Mouse (Mus musculus) heart, postnatal 14 days (tissue): Measurements from ENCODE around the gene Mustn1. TPM values are rescaled to one million over a fixed set of nuclear protein-coding genes. Genes with fewer than 3 reads are reported as not detected.

ENCODE experiments used
- DNase-seq, 2 experiments: peaks; one replicate each; pipeline ENCODE4 v3.0.0; 2021 to 2022
- intact Hi-C: fragments of 180-260 bp; cut with DNase I; formaldehyde crosslinking; loops from one replicate; pipeline ENCODE4 v1.15.1; 2025
- total RNA-seq, 2 experiments: library from RNA; stranded (reverse); gene quantifications; 2 replicates each; pipeline ENCODE4 v1.2.3; 2021

Mustn1 gene
- total RNA-seq, 2 experiments from 2014 or later = 10.7 to 13.5 TPM

DNA sequence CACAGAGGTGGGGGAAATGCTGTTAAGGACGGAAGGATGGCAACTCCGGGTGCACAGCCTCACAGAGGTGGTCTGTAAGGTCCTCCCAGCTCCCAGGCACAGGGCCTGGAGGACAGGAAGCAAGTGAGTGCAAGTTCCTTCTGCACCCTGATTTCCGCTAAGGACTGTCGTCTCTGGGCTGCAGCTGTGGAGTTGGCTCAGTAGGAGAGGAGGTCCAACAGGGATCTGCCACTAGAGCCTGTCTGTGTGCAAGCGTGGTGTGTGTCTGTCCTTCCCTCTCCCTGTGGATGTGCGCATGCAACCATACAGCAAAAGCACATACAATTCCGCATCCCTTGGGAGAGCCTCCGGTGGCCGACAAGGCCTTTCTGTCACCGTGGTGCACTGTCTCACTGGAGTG is 2.5 kb upstream of the Mustn1 start:
- DNase-seq = peak in 1 of 2 experiments; percentile 24

GRCm38 (mm10) chr14:30877827-30878226 is 1.2 kb upstream of the Mustn1 start:
- DNase-seq = no peak
- intact Hi-C loops = no loop called here

More for the DNA sequence above, 2.5 kb upstream of the Mustn1 start:
- intact Hi-C loops = no loop called here

DNA sequence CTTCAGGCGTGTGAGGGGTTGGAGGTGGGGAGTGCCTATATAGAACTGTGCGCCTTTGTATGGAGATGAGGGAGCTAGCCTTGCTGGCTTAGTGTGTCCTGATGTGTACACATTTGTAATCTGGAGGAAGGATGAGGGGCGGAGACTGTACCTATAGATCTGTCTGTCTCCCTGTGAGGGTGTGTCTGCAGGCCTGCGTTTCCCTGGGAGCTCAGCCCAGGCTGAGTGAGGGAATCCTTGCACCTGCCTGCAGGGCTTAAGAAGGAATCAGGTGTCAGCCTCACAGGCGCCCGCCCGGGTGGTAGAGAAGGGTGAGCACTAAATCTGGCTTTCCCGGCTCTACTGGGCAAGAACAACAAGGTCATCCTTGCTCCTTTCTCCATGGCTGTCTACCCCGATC is 794 bp downstream of the Mustn1 start:
- DNase-seq = no peak
- intact Hi-C loops = loop anchor here (5.0 kb wide), 1 partner anchor 182 kb away; no protein-coding TSS in a partner anchor

DNA sequence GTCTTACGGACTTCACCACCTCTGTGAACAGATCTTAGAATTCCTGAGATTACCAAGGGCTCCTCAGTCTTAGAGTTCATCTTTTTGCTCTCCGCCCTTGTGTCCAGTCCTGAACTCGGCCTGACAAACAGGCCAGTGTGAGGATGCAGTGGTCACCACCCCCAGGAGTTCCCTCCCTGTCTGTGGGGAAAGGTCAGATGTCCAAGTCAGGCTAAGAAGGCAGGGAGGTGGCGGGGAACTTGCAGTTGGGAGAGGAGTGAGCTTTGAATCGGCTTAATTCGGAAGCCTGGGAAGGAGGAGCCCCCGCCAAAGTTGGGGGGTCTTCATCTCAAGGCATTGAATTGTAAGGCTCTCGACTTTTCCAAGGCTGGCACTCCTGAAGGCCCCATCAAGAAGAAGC is 1.3 kb downstream of the Mustn1 start:
- intact Hi-C loops = loop anchor here (5.0 kb wide), 1 partner anchor 183 kb away; no protein-coding TSS in a partner anchor
- no peak for DNase-seq

DNA sequence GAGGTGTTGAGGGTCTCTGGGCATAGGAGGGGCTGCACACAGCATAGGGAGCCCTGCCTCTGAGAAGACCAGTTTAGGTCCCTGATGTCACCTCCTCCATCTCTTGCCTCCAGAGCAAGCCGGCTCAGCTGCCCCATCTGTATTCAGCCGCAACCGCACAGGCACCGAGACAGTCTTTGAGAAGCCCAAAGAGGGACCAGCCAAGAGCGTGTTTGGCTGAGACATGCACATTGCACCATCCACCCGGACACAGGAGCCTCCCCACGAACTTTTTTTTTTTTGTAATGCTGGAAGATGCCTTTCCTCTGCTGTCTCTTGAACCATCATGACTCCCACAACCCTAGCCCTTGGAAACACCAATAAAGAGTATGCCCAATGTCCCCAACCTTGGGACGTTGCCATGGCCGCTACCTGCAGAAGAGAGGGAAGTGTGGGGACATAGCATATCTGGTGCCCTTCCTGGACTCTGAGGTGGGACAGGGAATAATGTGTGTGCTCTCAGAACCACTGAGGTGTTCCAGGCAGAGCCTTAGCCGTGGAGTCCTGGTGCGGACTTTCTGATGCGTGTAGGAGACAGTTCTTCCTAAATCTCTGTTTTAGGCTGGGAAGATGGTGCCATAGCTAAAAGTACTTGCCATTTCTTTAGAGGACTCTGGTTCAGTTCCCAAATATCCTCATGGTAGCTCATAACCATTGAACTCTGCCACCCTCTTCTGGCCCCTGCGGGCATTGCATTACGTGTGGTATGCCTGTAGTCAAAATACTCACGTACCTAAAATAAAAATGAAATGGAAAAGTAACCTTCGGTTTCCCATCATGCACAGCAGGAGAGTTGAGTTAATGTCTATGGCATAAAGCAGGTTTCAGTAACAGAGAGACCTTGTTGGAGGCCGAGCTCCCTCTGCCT is 2.1 kb downstream of the Mustn1 start:
- DNase-seq = peak; percentile 72 to 81
- intact Hi-C loops = loop anchor here (1.0 to 5.0 kb wide), 2 partner anchors 14 to 184 kb away; no protein-coding TSS in a partner anchor

- no peak for DNase-seq
- intact Hi-C loops = loop anchor here (1.0 to 5.0 kb wide), 2 partner anchors 14 to 184 kb away; no protein-coding TSS in a partner anchor
Measured at GRCm38 (mm10) chr14:30881718-30882108, 2.7 kb downstream of the Mustn1 start.

DNA sequence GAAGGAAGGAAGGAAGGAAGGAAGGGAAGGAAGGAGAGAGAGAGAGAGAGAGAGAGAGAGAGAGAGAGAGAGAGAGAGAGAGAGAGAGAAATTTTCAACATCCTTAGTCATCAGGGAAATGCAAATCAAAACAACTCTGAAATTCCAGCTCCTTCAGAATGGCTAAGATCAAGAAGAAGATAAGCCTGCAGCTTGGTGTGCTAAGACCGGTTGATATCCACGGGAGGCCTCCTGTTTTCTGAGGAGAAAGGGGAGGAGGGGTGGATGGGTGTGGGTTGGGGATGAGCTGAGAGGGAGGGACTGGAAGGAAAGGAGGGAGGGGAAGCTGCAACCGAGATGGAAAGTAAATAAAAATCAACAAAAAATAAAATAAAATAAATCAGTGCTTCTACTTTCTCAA is 6.3 kb downstream of the Mustn1 start:
- no peak for DNase-seq
- intact Hi-C loops = loop anchor here (5.0 kb wide), 1 partner anchor 57 kb away; the partner anchor contains the start of gene Itih1

DNA sequence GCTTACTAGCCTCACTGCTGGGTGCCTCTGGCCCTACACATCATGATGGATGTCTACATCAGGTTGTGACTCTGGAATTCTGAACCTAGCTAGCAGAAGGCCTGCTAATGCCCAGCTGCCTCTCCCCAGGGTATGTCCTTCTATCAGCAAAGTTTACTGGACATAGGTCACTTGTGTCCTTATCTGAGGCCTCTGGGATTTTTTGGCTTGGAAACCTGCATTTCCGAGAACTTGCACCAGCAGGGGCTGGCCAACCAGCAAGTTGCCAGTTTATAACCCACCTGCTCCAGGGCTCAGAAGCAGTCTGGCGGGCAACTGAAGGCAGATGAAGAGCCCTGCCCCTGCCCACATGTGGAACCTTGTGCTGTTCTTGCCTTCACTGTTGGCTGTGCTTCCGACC is 7.2 kb downstream of the Mustn1 start, which contains the start of gene Itih4:
Gene Itih4 (plus strand): TSS at position 273 of the 400 bp plus-strand sequence.
- intact Hi-C loops = loop anchor here (5.0 kb wide), 1 partner anchor 56 kb away; the partner anchor contains the start of gene Itih1
- DNase-seq = no peak

DNA sequence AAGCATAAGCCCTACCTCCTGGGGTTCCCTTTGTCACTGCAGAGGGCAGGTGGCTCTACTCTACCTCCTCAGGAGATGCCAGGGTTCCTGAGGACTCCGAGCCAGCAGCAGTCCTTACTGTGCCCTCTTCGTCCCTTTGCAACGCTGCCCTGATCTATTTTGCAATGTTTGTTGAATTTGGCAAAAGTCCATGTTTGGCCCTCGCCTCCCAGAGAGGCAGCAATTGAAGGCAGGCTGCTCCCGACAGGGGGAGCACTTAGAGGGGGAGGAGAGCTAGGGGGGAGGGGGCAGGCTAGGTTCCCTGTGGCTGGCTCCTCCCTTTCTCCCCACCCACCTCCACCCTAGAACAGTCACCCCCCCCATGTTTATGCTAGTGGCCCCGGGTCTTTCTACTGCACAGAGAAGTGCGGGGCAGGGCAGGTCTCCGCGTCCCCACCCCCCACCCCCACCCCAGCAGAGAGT is 9.3 kb downstream of the Mustn1 start:
- intact Hi-C loops = loop anchor here (5.0 kb wide), 1 partner anchor 54 kb away; the partner anchor contains the start of gene Itih1
- peak; percentile 65 to 71 for DNase-seq

DNA sequence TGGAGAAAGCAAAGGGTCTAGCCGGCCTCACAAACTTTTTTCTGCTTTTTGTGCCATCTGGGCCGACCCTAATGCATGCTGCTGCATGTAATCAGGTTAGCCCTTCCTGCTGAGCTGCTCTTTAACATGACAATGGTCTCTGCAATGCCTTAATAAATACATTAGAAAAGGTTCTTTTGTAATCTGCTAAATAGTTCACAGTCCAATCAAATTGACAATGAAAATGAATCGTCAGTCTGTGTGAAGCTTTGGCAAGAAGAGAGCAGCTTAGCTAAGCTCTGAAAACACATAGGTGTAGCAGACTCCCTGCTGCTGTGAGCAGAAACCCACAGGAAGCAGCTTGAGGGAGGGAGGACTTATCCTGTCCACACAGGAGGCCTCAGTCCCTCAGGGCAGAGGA is 21.0 kb downstream of the Mustn1 start:
- intact Hi-C loops = no loop called here
- DNase-seq = no peak

DNA sequence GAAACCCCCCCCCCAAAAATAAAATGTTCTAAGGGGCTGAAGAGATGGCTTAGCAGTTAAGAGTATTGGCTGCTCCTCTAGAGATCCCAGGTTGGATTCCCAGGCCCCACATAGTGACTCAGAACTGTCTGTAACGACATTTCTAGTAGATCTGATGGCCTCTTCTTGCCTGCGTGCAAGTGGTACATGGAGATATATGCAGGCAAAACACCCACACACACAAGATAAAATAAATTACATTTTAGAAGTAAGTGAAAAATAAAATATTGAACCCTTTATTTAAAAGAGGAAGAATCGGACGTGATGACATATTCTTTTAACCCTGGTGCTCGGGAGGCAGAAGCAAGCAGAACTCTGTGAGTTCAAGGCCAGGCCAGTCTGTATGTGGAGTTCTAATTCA is 23.6 kb downstream of the Mustn1 start:
- intact Hi-C loops = no loop called here
- DNase-seq = no peak

DNA sequence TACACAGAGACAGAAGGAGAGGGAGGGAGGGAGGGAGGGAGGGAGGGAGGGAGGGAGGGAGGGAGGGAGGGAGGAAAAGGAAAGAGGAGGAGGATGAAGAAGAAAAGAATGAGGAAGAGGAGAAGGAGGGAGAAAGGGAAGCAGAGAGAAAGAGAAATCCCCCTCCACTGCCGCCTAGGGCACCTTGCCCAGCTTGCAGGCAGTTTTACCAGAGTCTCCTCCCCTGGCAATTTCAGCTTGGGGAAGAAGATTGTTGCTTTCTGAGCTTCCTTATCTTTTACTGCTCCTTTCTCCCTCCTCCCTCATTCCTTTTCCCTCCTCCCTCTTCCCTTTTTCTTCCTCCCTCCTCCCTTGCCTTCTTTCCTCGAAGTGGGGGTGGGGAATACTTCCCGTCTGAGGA is 24.0 kb downstream of the Mustn1 start:
- no peak for DNase-seq
- intact Hi-C loops = no loop called here

DNA sequence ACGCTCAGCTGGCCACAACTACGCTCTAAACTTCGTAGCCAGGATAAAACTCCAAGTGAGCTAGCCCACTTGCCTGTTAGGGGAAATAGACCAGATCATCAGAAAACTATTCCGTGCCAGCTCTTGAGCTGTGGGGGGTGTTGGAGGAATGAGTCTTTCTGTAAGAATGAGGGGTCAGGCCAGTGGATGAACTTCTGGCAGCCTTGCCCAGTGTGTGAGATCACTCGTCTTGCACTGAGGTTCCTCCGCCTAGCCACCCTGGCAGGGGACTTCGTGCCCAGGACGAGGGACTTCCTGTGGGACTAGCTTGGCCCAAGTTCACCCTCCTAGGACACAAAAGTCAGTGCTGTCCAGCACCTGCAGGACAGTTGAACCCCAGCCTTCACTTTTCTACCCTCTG is 25.3 kb downstream of the Mustn1 start:
- intact Hi-C loops = no loop called here
- DNase-seq = no peak

GRCm38 (mm10) chr14:30906001-30906400 is 27.0 kb downstream of the Mustn1 start:
- intact Hi-C loops = no loop called here
- DNase-seq = no peak

DNA sequence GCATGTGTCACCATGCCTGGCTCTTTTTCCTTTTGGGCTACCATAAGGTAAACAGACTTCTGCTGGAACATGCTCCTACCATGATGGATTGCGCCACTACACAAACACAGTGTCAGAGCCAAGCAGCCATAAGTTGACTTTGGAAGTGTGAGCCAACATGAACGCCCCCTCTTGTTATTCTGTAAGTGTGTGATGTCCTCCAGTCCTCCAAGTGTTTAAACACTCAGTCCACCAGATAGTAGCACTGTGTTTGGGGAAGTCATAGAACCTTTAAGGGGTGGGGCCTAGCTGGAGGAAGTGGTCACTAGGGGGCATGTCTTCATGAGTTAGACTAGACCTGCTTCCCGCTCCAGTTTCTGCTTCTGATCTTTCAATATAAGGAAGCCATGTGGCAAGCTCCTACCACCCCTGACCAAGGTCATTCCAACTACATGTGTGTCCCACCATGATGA is 28.8 kb downstream of the Mustn1 start:
- intact Hi-C loops = no loop called here
- DNase-seq = no peak

- intact Hi-C loops = no loop called here
- DNase-seq = no peak
Measured at GRCm38 (mm10) chr14:30911141-30911540, 32.1 kb downstream of the Mustn1 start.

DNA sequence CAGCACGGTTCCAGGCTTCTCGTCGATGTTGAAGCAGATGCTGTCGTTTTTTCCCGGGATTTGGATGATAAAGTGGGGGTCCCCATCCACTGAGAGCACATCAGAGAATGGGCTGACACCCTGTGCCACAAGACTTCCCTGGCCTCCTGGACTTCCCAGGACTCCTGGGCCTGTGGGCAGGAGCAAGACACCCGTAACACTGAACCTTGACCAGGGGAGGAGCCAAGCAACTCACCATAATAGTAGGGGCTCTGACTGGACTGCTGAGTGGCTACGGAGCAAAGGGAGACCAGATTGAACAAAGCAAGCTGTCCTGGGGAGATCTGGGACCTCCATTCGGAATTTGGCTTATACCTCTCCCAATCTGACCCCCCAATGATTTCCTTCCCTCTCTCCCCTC is 33.6 kb downstream of the Mustn1 start:
- DNase-seq = no peak
- intact Hi-C loops = no loop called here

- intact Hi-C loops = no loop called here
- no peak for DNase-seq
Measured at GRCm38 (mm10) chr14:30913404-30913803, 34.4 kb downstream of the Mustn1 start.

GRCm38 (mm10) chr14:30916516-30916915 is 37.5 kb downstream of the Mustn1 start:
- no peak for DNase-seq
- intact Hi-C loops = no loop called here

DNA sequence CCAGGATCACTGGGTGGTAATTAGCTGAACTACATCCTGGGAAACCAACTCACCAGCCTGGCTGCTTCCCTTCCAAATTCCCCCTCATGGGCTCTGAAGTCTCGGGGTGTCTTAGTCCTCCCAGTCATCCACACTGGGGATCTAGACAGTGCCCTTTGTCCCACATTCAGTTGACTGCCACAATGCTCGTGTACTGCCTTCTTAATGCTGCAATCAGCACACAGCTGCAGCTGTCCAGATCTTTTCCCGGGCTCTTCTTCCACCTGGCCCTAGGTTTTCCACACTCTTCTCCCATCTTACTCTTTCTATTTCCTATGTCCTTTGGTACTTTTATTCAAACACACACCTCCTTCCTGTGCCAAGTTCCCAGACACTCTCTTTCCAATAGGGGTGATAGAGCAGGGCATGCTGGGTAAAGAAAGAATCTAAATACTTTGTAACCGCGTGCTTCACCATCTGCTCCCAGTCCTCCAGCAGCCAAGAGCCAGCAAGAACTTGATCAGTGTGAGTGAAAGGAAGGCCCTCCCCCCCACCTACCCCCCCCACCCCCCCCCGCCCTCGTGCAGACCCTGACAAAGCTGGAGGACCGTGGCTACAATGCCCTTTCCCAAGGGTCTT is 43.2 kb downstream of the Mustn1 start:
- intact Hi-C loops = no loop called here
- DNase-seq = no peak
